Mouse (Mus musculus) small intestine, adult 2 months (tissue): ENCODE data around the gene Ptgfrn.

ENCODE experiments used
- CTCF ChIP-seq: fragments of 200-500 bp; IDR thresholded peaks from 2 replicates; pipeline ENCODE4 v1.5.1; 2012; ENCODE audit warnings: low read depth, mild to moderate bottlenecking, control low read depth, inconsistent platforms, low read length, moderate library complexity, mixed read lengths; ENCODE audit not compliant: insufficient replicate concordance, insufficient read length; ENCODE audit errors: extremely low read depth
- POLR2A ChIP-seq: fragments of 200-500 bp; IDR thresholded peaks from 2 replicates; pipeline ENCODE4 v1.6.1; 2012; ENCODE audit warnings: low read depth, mild to moderate bottlenecking, control low read depth, inconsistent platforms, low read length, moderate library complexity

- TF ChIP-seq CTCF (no peak), POLR2A (no peak)
These were observed 12.4 kb upstream of the Ptgfrn start for GRCm38 (mm10) chr3:101122479-101122878.
